In the genomic region with DNA sequence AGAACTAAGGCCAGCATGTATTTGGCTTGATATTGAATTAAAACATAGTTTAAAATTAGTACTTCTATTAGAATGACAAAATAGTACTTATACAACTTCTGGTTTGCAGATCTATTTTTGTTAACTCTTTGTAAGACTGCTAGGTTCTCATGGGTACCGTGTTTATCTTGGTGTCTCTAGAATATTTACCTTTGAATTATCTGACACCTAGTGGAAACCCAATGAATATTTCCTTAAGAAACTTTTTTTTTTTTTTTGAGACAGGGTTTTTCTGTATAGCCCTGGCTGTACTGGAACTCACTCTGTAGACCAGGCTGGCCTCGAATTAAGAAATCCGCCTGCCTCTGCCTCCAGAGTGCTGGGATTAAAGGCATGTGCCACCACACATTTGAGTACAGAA, we compare ENCODE assay signal across 7 mouse cellular contexts. TPM values are rescaled to one million over a fixed set of nuclear protein-coding genes. Genes with fewer than 3 reads are reported as not detected.
DNase-seq lines count a peak whose midpoint lies in the region; ATAC-seq and TF ChIP-seq lines count a peak whose summit lies in the region.
"Not testable (repeated sequence)": the region's sequence is repeated elsewhere in the genome, so short reads cannot be mapped to it uniquely, and the experiment has no call there.

No protein-coding gene starts in this region.

- H3K9ac ChIP-seq in ES-E14 (ENCODE audit: insufficient read depth, low read depth, low read length, poor library complexity, severe bottlenecking); forebrain, embryonic 11.5 days (ENCODE audit: low read length); hindbrain, embryonic 15.5 days; intestine, embryonic 16.5 days (ENCODE audit: low read depth, low read length); lung, embryonic 14.5 days; midbrain, embryonic 16.5 days (ENCODE audit: low read depth, low read length): not testable (repeated sequence)

- H3K27ac ChIP-seq in ES-E14 (ENCODE audit: insufficient read depth, low read depth, low read length, poor library complexity, severe bottlenecking); forebrain, embryonic 11.5 days (ENCODE audit: low read depth, low read length); hindbrain, embryonic 15.5 days (replicated peaks); intestine, embryonic 16.5 days (ENCODE audit: low read length); lung, embryonic 14.5 days (ENCODE audit: low read depth); midbrain, embryonic 16.5 days (ENCODE audit: low read length): not testable (repeated sequence)

- not testable (repeated sequence) for H3K27me3 ChIP-seq in forebrain, embryonic 11.5 days (ENCODE audit: control insufficient read depth, insufficient read depth, low read length); hindbrain, embryonic 15.5 days; intestine, embryonic 16.5 days (replicated peaks; ENCODE audit: control insufficient read depth, insufficient read depth, low read length); lung, embryonic 14.5 days (ENCODE audit: insufficient read depth, low read length); midbrain, embryonic 16.5 days (ENCODE audit: control insufficient read depth, insufficient read depth, low read depth, low read length)

- WGBS in forebrain, embryonic 11.5 days, result 82% methylated on average over 3 of the region's 3 CpGs
- WGBS in hindbrain, embryonic 15.5 days, result 81% methylated on average over 3 of the region's 3 CpGs
- 69% methylated on average over 3 of the region's 3 CpGs for WGBS in intestine, embryonic 16.5 days
- 64% methylated on average over 3 of the region's 3 CpGs for WGBS in lung, embryonic 14.5 days
- 74% methylated on average over 3 of the region's 3 CpGs for WGBS in midbrain, embryonic 16.5 days

- not testable (repeated sequence) for DNase-seq in ES-E14 (ENCODE audit: low read depth, low spot score); forebrain, embryonic 11.5 days (ENCODE audit: low spot score); lung, embryonic 14.5 days
- DNase-seq in thymus, postnatal 0 days (ENCODE audit: low spot score), result peak; percentile 34

- in situ Hi-C loops in ES-E14 (cut with MboI; ENCODE audit: low sequenced_read_pairs in 2 of 2, unreplicated experiment in 2 of 2), result not testable (repeated sequence)

- not testable (repeated sequence) for H3K4me2 ChIP-seq in forebrain, embryonic 11.5 days (ENCODE audit: low read depth, low read length, severe bottlenecking); hindbrain, embryonic 15.5 days; intestine, embryonic 16.5 days (ENCODE audit: low read depth, low read length); lung, embryonic 14.5 days; midbrain, embryonic 16.5 days (ENCODE audit: low read length)

- H3K4me1 ChIP-seq in ES-E14 (ENCODE audit: control insufficient read depth in 2 of 2, insufficient read depth in 2 of 2, low read length in 2 of 2, poor library complexity in 1 of 2); forebrain, embryonic 11.5 days (replicated peaks; ENCODE audit: control insufficient read depth, insufficient read depth, low read length); hindbrain, embryonic 15.5 days (replicated peaks); intestine, embryonic 16.5 days (ENCODE audit: control insufficient read depth, insufficient read depth, low read length); lung, embryonic 14.5 days (ENCODE audit: insufficient read depth); midbrain, embryonic 16.5 days (ENCODE audit: control insufficient read depth, insufficient read depth, low read length): not testable (repeated sequence)

- not testable (repeated sequence) for TF ChIP-seq CTCF in lung, embryonic 14.5 days (IDR thresholded peaks at IDR 0.05; ENCODE audit: low read depth)

- H3K4me3 ChIP-seq in ES-E14 (ENCODE audit: insufficient read depth in 1 of 2, low read depth in 1 of 2, low read length in 2 of 2, poor library complexity in 1 of 2, severe bottlenecking in 1 of 2); forebrain, embryonic 11.5 days (ENCODE audit: low read depth, low read length); hindbrain, embryonic 15.5 days; intestine, embryonic 16.5 days (ENCODE audit: low read length); lung, embryonic 14.5 days (ENCODE audit: low read depth, low read length); midbrain, embryonic 16.5 days (ENCODE audit: low read depth, low read length): not testable (repeated sequence)

- not testable (repeated sequence) for H3K9me3 ChIP-seq in ES-E14 (ENCODE audit: control insufficient read depth, insufficient read depth, low read depth, low read length); forebrain, embryonic 11.5 days (ENCODE audit: control insufficient read depth, low read length); hindbrain, embryonic 15.5 days; intestine, embryonic 16.5 days (ENCODE audit: control insufficient read depth, low read length); lung, embryonic 14.5 days (ENCODE audit: low read depth, low read length); midbrain, embryonic 16.5 days (replicated peaks; ENCODE audit: control insufficient read depth, low read length, poor library complexity, severe bottlenecking)

- not testable (repeated sequence) for H3K36me3 ChIP-seq in ES-E14 (ENCODE audit: control insufficient read depth, insufficient read depth, low read length, poor library complexity, severe bottlenecking); forebrain, embryonic 11.5 days (ENCODE audit: control insufficient read depth, insufficient read depth, low read length); hindbrain, embryonic 15.5 days; intestine, embryonic 16.5 days (ENCODE audit: control insufficient read depth, insufficient read depth, low read length); midbrain, embryonic 16.5 days (ENCODE audit: control insufficient read depth, insufficient read depth, low read length)
- H3K36me3 ChIP-seq in lung, embryonic 14.5 days (ENCODE audit: insufficient read depth), result peaks cover 12% of the 10 kb centered on the region; the same call in 1 of the 2 replicates

- 0 out of 2 replicates have a peak, but pooled peaks have one; percentile 4 for ATAC-seq in forebrain, embryonic 11.5 days (replicated peaks; ENCODE audit: low FRiP score)
- 0 out of 2 replicates have a peak, but pooled peaks have one; percentile 3 for ATAC-seq in hindbrain, embryonic 15.5 days (ENCODE audit: low FRiP score, low read depth)
- peak; percentile 21 for ATAC-seq in intestine, embryonic 16.5 days
- peak; percentile 10; the same call in 1 of the 2 replicates for ATAC-seq in lung, embryonic 14.5 days (ENCODE audit: insufficient read depth)
- ATAC-seq in midbrain, embryonic 16.5 days, result 0 out of 2 replicates have a peak, but pooled peaks have one; percentile 10

TF ChIP-seq in ES-E14, 5 proteins besides CTCF, POLR2A, EP300 and RAD21:
- TF ChIP-seq ZNF384 (IDR thresholded peaks at IDR 0.05; ENCODE audit: low read depth, low read length), result peak; percentile 86

RNA-seq across cellular contexts. Expression of gene Rab30, which starts 11.8 kb away (rescaled TPM):
- 6.8 and 7.4 TPM in 2 replicates for total RNA-seq in ES-E14 (2012; rRNA removed)
- polyA plus RNA-seq in forebrain, embryonic 11.5 days (2014; fragmentation: Nextera tagmentation; extraction: Ambion mirVana), result 18.2 and 19.1 TPM in 2 replicates
- polyA plus RNA-seq in hindbrain, embryonic 15.5 days (2015; fragmentation: Nextera tagmentation; extraction: Ambion mirVana), result 18.6 and 21.1 TPM in 2 replicates
- 30.3 and 37.3 TPM in 2 replicates for polyA plus RNA-seq in intestine, embryonic 16.5 days (2015; fragmentation: Nextera tagmentation; extraction: Ambion mirVana)
- polyA plus RNA-seq in lung, embryonic 14.5 days (2014; fragmentation: Nextera tagmentation; extraction: Ambion mirVana), result 5.6 and 6.5 TPM in 2 replicates
- polyA plus RNA-seq in midbrain, embryonic 16.5 days (2015; fragmentation: Nextera tagmentation; extraction: Ambion mirVana), result 19.9 and 22.4 TPM in 2 replicates
- polyA plus RNA-seq in thymus, postnatal 0 days (2015; fragmentation: Nextera tagmentation; extraction: Ambion mirVana), result 3.8 and 4.3 TPM in 2 replicates

RNA-seq across cellular contexts. Expression of gene Pcf11, which starts 59.8 kb away (rescaled TPM):
- total RNA-seq in ES-E14 (2012; rRNA removed), result 49.9 TPM in 2 replicates
- 24.3 and 26.0 TPM in 2 replicates for polyA plus RNA-seq in forebrain, embryonic 11.5 days (2014; fragmentation: Nextera tagmentation; extraction: Ambion mirVana)
- polyA plus RNA-seq in hindbrain, embryonic 15.5 days (2015; fragmentation: Nextera tagmentation; extraction: Ambion mirVana), result 18.6 and 18.8 TPM in 2 replicates
- 15.4 and 15.9 TPM in 2 replicates for polyA plus RNA-seq in intestine, embryonic 16.5 days (2015; fragmentation: Nextera tagmentation; extraction: Ambion mirVana)
- polyA plus RNA-seq in lung, embryonic 14.5 days (2014; fragmentation: Nextera tagmentation; extraction: Ambion mirVana), result 21.0 and 22.2 TPM in 2 replicates
- 18.2 and 18.6 TPM in 2 replicates for polyA plus RNA-seq in midbrain, embryonic 16.5 days (2015; fragmentation: Nextera tagmentation; extraction: Ambion mirVana)
- 29.2 and 35.2 TPM in 2 replicates for polyA plus RNA-seq in thymus, postnatal 0 days (2015; fragmentation: Nextera tagmentation; extraction: Ambion mirVana)
